Mouse (Mus musculus) MEL (cell line): Measurements from ENCODE around the gene Erc1. TPM values are rescaled to one million over a fixed set of nuclear protein-coding genes. Genes with fewer than 3 reads are reported as not detected.

Source experiments
- DNase-seq: peaks from one replicate; pipeline ENCODE4 v3.0.0; 2011; ENCODE audit warnings: low read depth, low spot score
- H3K27ac ChIP-seq: 2 replicates; pipeline ENCODE4 v1.5.1; 2012; ENCODE audit warnings: low read depth, mild to moderate bottlenecking, control low read depth, low read length, moderate library complexity; ENCODE audit not compliant: control insufficient read depth
- H3K27me3 ChIP-seq, 2 experiments: fragments of 150-350 bp in 1 of 2; sonication (generic) in 1 of 2; 2 replicates each; pipeline ENCODE4 v1.6.1; 2012; ENCODE audit warnings: low read length in 2 of 2, mild to moderate bottlenecking in 2 of 2, improper control_type of control experiment in 1 of 2, moderate library complexity in 1 of 2; ENCODE audit not compliant: insufficient read depth in 2 of 2, control insufficient read depth in 1 of 2
- H3K36me3 ChIP-seq, 2 experiments: 2 replicates each; pipeline ENCODE4 v1.6.1; 2012 to 2014; ENCODE audit warnings: low read length in 2 of 2, improper control_type of control experiment in 1 of 2, inconsistent platforms in 1 of 2, mild to moderate bottlenecking in 1 of 2; ENCODE audit not compliant: insufficient read depth in 2 of 2, control insufficient read depth in 1 of 2
- H3K4me1 ChIP-seq, 2 experiments: fragments of 150-350 bp in 1 of 2; sonication (generic) in 1 of 2; 2 replicates each; pipeline ENCODE4 v1.6.1; 2012; ENCODE audit warnings: low read length in 2 of 2, improper control_type of control experiment in 1 of 2, mild to moderate bottlenecking in 1 of 2; ENCODE audit not compliant: insufficient read depth in 2 of 2, control insufficient read depth in 1 of 2
- H3K4me3 ChIP-seq, 2 experiments: fragments of 150-350 bp in 1 of 2; sonication (generic) in 1 of 2; 2 replicates each; pipeline ENCODE4 v1.5.1; 2012; ENCODE audit warnings: low read depth in 2 of 2, low read length in 2 of 2, mild to moderate bottlenecking in 2 of 2, moderate library complexity in 2 of 2, control low read depth in 1 of 2, improper control_type of control experiment in 1 of 2; ENCODE audit not compliant: control insufficient read depth in 1 of 2, insufficient read depth in 1 of 2
- H3K79me2 ChIP-seq: 2 replicates; pipeline ENCODE4 v1.6.1; 2012; ENCODE audit warnings: mild to moderate bottlenecking, low read length, moderate library complexity; ENCODE audit not compliant: control insufficient read depth, poor library complexity, insufficient read depth
- H3K9ac ChIP-seq: 2 replicates; pipeline ENCODE4 v1.6.1; 2012; ENCODE audit warnings: low read depth, mild to moderate bottlenecking, control low read depth, low read length, moderate library complexity; ENCODE audit not compliant: control insufficient read depth, poor library complexity, severe bottlenecking
- H3K9me3 ChIP-seq: fragments of 150-350 bp; sonication (generic); replicated peaks from 2 replicates; pipeline ENCODE4 v1.6.1; 2012; ENCODE audit warnings: mild to moderate bottlenecking, low read length, improper control_type of control experiment, moderate library complexity; ENCODE audit not compliant: insufficient read depth
- BHLHE40 ChIP-seq: IDR thresholded peaks from 2 replicates; pipeline ENCODE4 v1.6.1; 2012; ENCODE audit warnings: low read depth, mild to moderate bottlenecking, inconsistent platforms, low read length, improper control_type of control experiment, borderline replicate concordance
- CHD2 ChIP-seq: IDR thresholded peaks from 2 replicates; pipeline ENCODE4 v1.6.1; 2011; ENCODE audit warnings: low read length, improper control_type of control experiment
- CTCF ChIP-seq, 3 experiments: IDR thresholded peaks in 2 of 3; conservative IDR thresholded peaks in 1 of 3; 2 replicates each; pipeline ENCODE4 v1.5.1; 2011 to 2012; ENCODE audit warnings: low read length in 3 of 3, low read depth in 2 of 3, mild to moderate bottlenecking in 2 of 3, improper control_type of control experiment in 1 of 3, inconsistent platforms in 1 of 3, mixed read lengths in 1 of 3, moderate library complexity in 1 of 3; ENCODE audit not compliant: control insufficient read depth in 1 of 3, insufficient read depth in 1 of 3, poor library complexity in 1 of 3, severe bottlenecking in 1 of 3
- E2F4 ChIP-seq: IDR thresholded peaks from 2 replicates; pipeline ENCODE4 v1.6.1; 2011; ENCODE audit warnings: low read depth, low read length, improper control_type of control experiment, borderline replicate concordance
- ELF1 ChIP-seq: IDR thresholded peaks from 2 replicates; pipeline ENCODE4 v1.6.1; 2014; ENCODE audit warnings: low read depth, mild to moderate bottlenecking, inconsistent platforms, low read length, improper control_type of control experiment, moderate library complexity
- EP300 ChIP-seq, 2 experiments: IDR thresholded peaks; 2 replicates each; pipeline ENCODE4 v1.6.1; 2011; ENCODE audit warnings: improper control_type of control experiment in 2 of 2, low read length in 2 of 2, low read depth in 1 of 2, mild to moderate bottlenecking in 1 of 2
- ETS1 ChIP-seq: IDR thresholded peaks from 2 replicates; pipeline ENCODE4 v1.6.1; 2012; ENCODE audit warnings: low read depth, mild to moderate bottlenecking, inconsistent platforms, low read length, improper control_type of control experiment, moderate library complexity
- GABPA ChIP-seq: IDR thresholded peaks from 2 replicates; pipeline ENCODE4 v1.6.1; 2012; ENCODE audit warnings: low read depth, mild to moderate bottlenecking, inconsistent platforms, low read length, improper control_type of control experiment, moderate library complexity
- GATA1 ChIP-seq: IDR thresholded peaks from 2 replicates; pipeline ENCODE4 v1.6.1; 2011; ENCODE audit warnings: low read depth, low read length, improper control_type of control experiment
- HCFC1 ChIP-seq: IDR thresholded peaks from 2 replicates; pipeline ENCODE4 v1.6.1; 2012; ENCODE audit warnings: low read depth, mild to moderate bottlenecking, inconsistent platforms, low read length, improper control_type of control experiment, moderate library complexity
- JUND ChIP-seq: IDR thresholded peaks from 2 replicates; pipeline ENCODE4 v1.6.1; 2011; ENCODE audit warnings: low read depth, mild to moderate bottlenecking, improper control_type of control experiment, low read length
- KAT2A ChIP-seq: conservative IDR thresholded peaks from 2 replicates; pipeline ENCODE4 v1.6.1; 2012; ENCODE audit warnings: low read depth, low read length, improper control_type of control experiment, inconsistent platforms
- MAFK ChIP-seq: IDR thresholded peaks from 2 replicates; pipeline ENCODE4 v1.6.1; 2011; ENCODE audit warnings: low read depth, mild to moderate bottlenecking, low read length, improper control_type of control experiment, borderline replicate concordance
- MAX ChIP-seq: IDR thresholded peaks from 2 replicates; pipeline ENCODE4 v1.6.1; 2011; ENCODE audit warnings: low read length, improper control_type of control experiment
- MAZ ChIP-seq: IDR thresholded peaks from 2 replicates; pipeline ENCODE4 v1.6.1; 2012; ENCODE audit warnings: low read depth, mild to moderate bottlenecking, inconsistent platforms, low read length, improper control_type of control experiment
- MYC ChIP-seq: IDR thresholded peaks from 2 replicates; pipeline ENCODE4 v1.6.1; 2011; ENCODE audit warnings: low read depth, mild to moderate bottlenecking, low read length, improper control_type of control experiment, moderate library complexity
- NELFE ChIP-seq: IDR thresholded peaks from 2 replicates; pipeline ENCODE4 v1.6.1; 2011; ENCODE audit warnings: low read depth, low read length, improper control_type of control experiment
- POLR2A ChIP-seq, 2 experiments: IDR thresholded peaks; 2 replicates each; pipeline ENCODE4 v1.6.1; 2011 to 2012; ENCODE audit warnings: low read length in 2 of 2, mild to moderate bottlenecking in 2 of 2, control low read depth in 1 of 2, improper control_type of control experiment in 1 of 2, low read depth in 1 of 2, moderate library complexity in 1 of 2; ENCODE audit not compliant: control insufficient read depth in 1 of 2, insufficient read depth in 1 of 2, poor library complexity in 1 of 2
- POLR2AphosphoS5 ChIP-seq: IDR thresholded peaks from 2 replicates; pipeline ENCODE4 v1.6.1; 2012; ENCODE audit warnings: low read depth, borderline replicate concordance, mild to moderate bottlenecking, inconsistent platforms, low read length, moderate library complexity, mixed read lengths
- RAD21 ChIP-seq: IDR thresholded peaks from 2 replicates; pipeline ENCODE4 v1.6.1; 2011; ENCODE audit warnings: mild to moderate bottlenecking, low read depth, low read length, improper control_type of control experiment
- RCOR1 ChIP-seq: IDR thresholded peaks from 2 replicates; pipeline ENCODE4 v1.6.1; 2012; ENCODE audit warnings: low read depth, mild to moderate bottlenecking, inconsistent platforms, low read length, improper control_type of control experiment
- SIN3A ChIP-seq: IDR thresholded peaks from 2 replicates; pipeline ENCODE4 v1.6.1; 2012; ENCODE audit warnings: low read length, improper control_type of control experiment, inconsistent platforms
- SMC3 ChIP-seq: IDR thresholded peaks from 2 replicates; pipeline ENCODE4 v1.6.1; 2011; ENCODE audit warnings: low read depth, low read length, improper control_type of control experiment
- TBP ChIP-seq: IDR thresholded peaks from 2 replicates; pipeline ENCODE4 v1.8.0; 2011; ENCODE audit warnings: low read depth, low read length, improper control_type of control experiment
- TCF12 ChIP-seq: IDR thresholded peaks from 2 replicates; pipeline ENCODE4 v1.6.1; 2014; ENCODE audit warnings: low read depth, mild to moderate bottlenecking, inconsistent platforms, low read length, improper control_type of control experiment, moderate library complexity
- UBTF ChIP-seq: IDR thresholded peaks from 2 replicates; pipeline ENCODE4 v1.6.1; 2012; ENCODE audit warnings: low read depth, mild to moderate bottlenecking, inconsistent platforms, low read length, improper control_type of control experiment, moderate library complexity, borderline replicate concordance; ENCODE audit not compliant: insufficient read depth
- USF1 ChIP-seq: IDR thresholded peaks from 2 replicates; pipeline ENCODE4 v1.6.1; 2014; ENCODE audit warnings: low read depth, mild to moderate bottlenecking, inconsistent platforms, low read length, improper control_type of control experiment, moderate library complexity
- USF2 ChIP-seq, 2 experiments: IDR thresholded peaks; 2 replicates each; pipeline ENCODE4 v1.6.1; 2011 to 2012; ENCODE audit warnings: improper control_type of control experiment in 2 of 2, low read length in 2 of 2, borderline replicate concordance in 1 of 2, inconsistent platforms in 1 of 2, low read depth in 1 of 2, mild to moderate bottlenecking in 1 of 2; ENCODE audit not compliant: insufficient read depth in 1 of 2
- ZC3H11A ChIP-seq: IDR thresholded peaks from 2 replicates; pipeline ENCODE4 v1.6.1; 2012; ENCODE audit warnings: low read depth, mild to moderate bottlenecking, inconsistent platforms, low read length, improper control_type of control experiment
- ZKSCAN1 ChIP-seq: IDR thresholded peaks from 2 replicates; pipeline ENCODE4 v1.6.1; 2012; ENCODE audit warnings: low read depth, mild to moderate bottlenecking, inconsistent platforms, low read length, improper control_type of control experiment, moderate library complexity
- ZMIZ1 ChIP-seq: IDR thresholded peaks from 2 replicates; pipeline ENCODE4 v1.6.1; 2012; ENCODE audit warnings: low read depth, mild to moderate bottlenecking, inconsistent platforms, low read length, improper control_type of control experiment, moderate library complexity
- ZNF384 ChIP-seq: IDR thresholded peaks from 2 replicates; pipeline ENCODE4 v1.6.1; 2012; ENCODE audit warnings: low read depth, mild to moderate bottlenecking, inconsistent platforms, low read length, improper control_type of control experiment
- polyA plus RNA-seq, 2 experiments: library from polyadenylated mRNA; stranded (reverse) in 1 of 2; unstranded in 1 of 2; fragments of >175 nt in 1 of 2; fragments of >200 nt in 1 of 2; gene quantifications; 2 replicates each; pipeline versions ENCODE4 v1.2.1 to v1.2.4; 2012; ENCODE audit warnings: low replicate concordance in 2 of 2, low read depth in 1 of 2; ENCODE audit not compliant: insufficient read length in 2 of 2, insufficient read depth in 1 of 2, missing spikeins in 1 of 2
- total RNA-seq: library from RNA; depleted of rRNA; stranded (reverse); fragments of 300-350 nt; gene quantifications from 2 replicates; pipeline ENCODE4 v1.2.3, GENCODE M21; 2012

The Erc1 gene
- total and polyA plus RNA-seq, 3 experiments: 3.8 to 79.9 (median 9.4) TPM

DNA sequence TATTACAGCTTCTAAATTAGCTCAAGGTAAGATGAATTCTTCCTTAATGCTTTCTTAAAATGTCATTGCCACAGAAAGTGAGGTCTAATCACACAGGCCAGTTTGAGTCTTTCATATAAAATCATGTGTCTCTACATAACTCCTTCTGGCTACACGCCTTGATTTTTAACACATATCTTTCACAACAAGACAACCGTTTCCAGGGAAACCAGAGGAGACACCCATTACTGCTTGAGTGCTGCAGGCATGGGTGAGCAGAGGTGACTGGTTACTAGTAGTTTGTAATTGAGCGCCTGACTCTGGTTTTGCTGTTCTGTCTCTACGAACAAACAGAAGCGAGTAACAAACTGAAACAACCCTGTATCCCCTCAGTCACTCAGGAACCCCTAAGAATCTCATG, 51.7 kb downstream of the Erc1 start:
- no peaks in the 10 kb centered on the region for H3K79me2 ChIP-seq
- H3K4me3 ChIP-seq: no peak overlapping the region

DNA sequence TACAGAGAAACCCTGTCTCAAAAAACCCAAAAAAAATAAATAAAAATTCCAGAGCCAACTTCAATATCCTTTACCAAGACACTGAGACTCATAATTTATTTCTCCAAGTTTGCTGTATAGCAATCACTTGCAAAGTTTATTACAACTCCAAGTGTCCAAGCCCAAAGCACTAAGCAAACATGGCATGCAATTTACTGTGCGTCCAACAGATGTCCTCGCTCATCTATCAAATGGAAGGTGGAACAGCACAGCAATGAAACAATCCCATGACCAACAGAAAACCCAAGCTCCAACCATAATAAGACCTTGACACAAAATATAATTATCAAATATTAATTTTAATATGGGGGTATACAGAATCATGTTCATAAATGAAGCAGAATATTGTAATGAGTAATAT, 55.4 kb downstream of the Erc1 start:
- DNase-seq: peak; percentile 77
- no peak overlapping the region for H3K27ac ChIP-seq
- TF ChIP-seq CTCF (IDR thresholded peaks at IDR 0.05 in 2 of 3, conservative IDR thresholded peaks at IDR 0.05 in 1 of 3; ENCODE audit: control insufficient read depth in 1 of 3, insufficient read depth in 1 of 3, low read depth in 2 of 3, low read length in 3 of 3, poor library complexity in 1 of 3, severe bottlenecking in 1 of 3): peak; percentile 61 to 90 (median 66)
- no peak for TF ChIP-seq EP300 (IDR thresholded peaks at IDR 0.05; ENCODE audit: low read depth in 1 of 2, low read length in 2 of 2)
- no peak for TF ChIP-seq UBTF
- no peak for TF ChIP-seq ZKSCAN1
- no peak for TF ChIP-seq TCF12
- TF ChIP-seq SMC3: peak; percentile 92
- TF ChIP-seq CHD2: no peak
- TF ChIP-seq POLR2A (IDR thresholded peaks at IDR 0.05; ENCODE audit: control insufficient read depth in 1 of 2, insufficient read depth in 1 of 2, low read depth in 1 of 2, low read length in 2 of 2, poor library complexity in 1 of 2): no peak
- TF ChIP-seq ZMIZ1: no peak
- TF ChIP-seq USF2 (IDR thresholded peaks at IDR 0.05; ENCODE audit: borderline replicate concordance in 1 of 2, insufficient read depth in 1 of 2, low read depth in 1 of 2, low read length in 2 of 2): no peak
- TF ChIP-seq ZC3H11A: peak; percentile 91
- TF ChIP-seq TBP: no peak
- no peak for TF ChIP-seq ZNF384
- no peak for TF ChIP-seq USF1
- no peak for TF ChIP-seq GATA1
- no peak for TF ChIP-seq E2F4
- no peak for TF ChIP-seq ETS1
- TF ChIP-seq ELF1: no peak
- no peak for TF ChIP-seq KAT2A
- no peak for TF ChIP-seq BHLHE40
- peak; percentile 34; the same call in 1 of the 2 replicates for TF ChIP-seq SIN3A
- no peak for TF ChIP-seq MAFK
- peak; percentile 94 for TF ChIP-seq RAD21
- no peak for TF ChIP-seq GABPA
- TF ChIP-seq MAZ: no peak
- TF ChIP-seq JUND: no peak
- TF ChIP-seq MYC: no peak
- no peak for TF ChIP-seq NELFE
- TF ChIP-seq MAX: no peak
- TF ChIP-seq RCOR1: no peak
- no peak for TF ChIP-seq HCFC1

More for the DNA sequence above, 51.7 kb downstream of the Erc1 start:
- H3K27ac ChIP-seq: no peak overlapping the region
- DNase-seq: peak; percentile 18
- H3K4me1 ChIP-seq: no peaks in the 10 kb centered on the region
- no peaks in the 10 kb centered on the region for H3K9me3 ChIP-seq
- no peak for TF ChIP-seq POLR2AphosphoS5
- no peak for TF ChIP-seq MYC
- no peak for TF ChIP-seq HCFC1
- no peak for TF ChIP-seq RAD21
- no peak for TF ChIP-seq E2F4
- no peak for TF ChIP-seq EP300 (IDR thresholded peaks at IDR 0.05; ENCODE audit: low read depth in 1 of 2, low read length in 2 of 2)
- peaks cover 0 to 2% of the 10 kb centered on the region in 2 experiments; a peak in 1 of 4 replicates for H3K36me3 ChIP-seq
- no peak overlapping the region for H3K9ac ChIP-seq
- H3K27me3 ChIP-seq: no peaks in the 10 kb centered on the region

More for the DNA sequence above, 55.4 kb downstream of the Erc1 start:
- Histone ChIP-seq H3K9me3 (no peaks in the 10 kb centered on the region), H3K36me3 (peaks cover 0 to 2% of the 10 kb centered on the region in 2 experiments; a peak in 1 of 4 replicates), H3K27me3 (no peaks in the 10 kb centered on the region), H3K9ac (no peak overlapping the region), H3K4me1 (no peaks in the 10 kb centered on the region), H3K4me3 (no peak overlapping the region), H3K79me2 (no peaks in the 10 kb centered on the region)
